Mouse (Mus musculus): ENCODE measurements around the gene Akap7. TPM values are rescaled to one million over a fixed set of nuclear protein-coding genes. Genes with fewer than 3 reads are reported as not detected.

Gene Akap7
- polyA plus RNA-seq, 1 experiment from 2014 or later: 35.1 TPM

DNA sequence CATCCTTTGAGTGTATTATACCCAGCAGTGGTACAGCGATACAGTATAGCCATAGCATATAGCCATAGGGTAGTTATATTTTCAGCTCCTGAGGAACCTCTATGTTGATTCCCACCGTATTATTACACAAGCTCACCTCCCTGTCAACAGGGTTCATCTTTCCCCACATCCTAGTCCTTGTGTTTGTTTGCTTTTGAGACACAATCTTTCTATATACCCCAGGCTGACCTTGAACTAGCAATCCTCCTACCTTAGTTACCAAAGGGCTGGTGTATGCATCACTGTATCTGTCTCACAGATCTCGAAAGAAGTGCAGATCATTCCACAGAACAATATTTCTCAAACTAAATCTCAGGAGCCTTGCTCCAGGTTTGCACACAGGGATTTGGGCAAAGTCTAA, 13.9 kb downstream of the Akap7 start:
- no peak overlapping the region for H3K4me3 ChIP-seq (replicated peaks; ENCODE audit: low read depth, low read length)
- H3K27me3 ChIP-seq (ENCODE audit: control insufficient read depth, insufficient read depth, low read length): no peaks in the 10 kb centered on the region
- H3K9me3 ChIP-seq (ENCODE audit: control insufficient read depth, low read length): no peaks in the 10 kb centered on the region
- ATAC-seq (ENCODE audit: low FRiP score, low TSS enrichment) (no peak), DNase-seq (no peak)
- 98% methylated on average over 3 of the region's 3 CpGs for WGBS
- H3K27ac ChIP-seq (replicated peaks; ENCODE audit: low read depth, low read length): no peak overlapping the region
- H3K36me3 ChIP-seq (ENCODE audit: control insufficient read depth, insufficient read depth, low read length): no peaks in the 10 kb centered on the region
- no peak overlapping the region for H3K4me2 ChIP-seq (ENCODE audit: low read length)
- no peak overlapping the region for H3K9ac ChIP-seq (replicated peaks; ENCODE audit: low read length)
- H3K4me1 ChIP-seq (ENCODE audit: control insufficient read depth, insufficient read depth, low read length): peaks cover 8% of the 10 kb centered on the region

DNA sequence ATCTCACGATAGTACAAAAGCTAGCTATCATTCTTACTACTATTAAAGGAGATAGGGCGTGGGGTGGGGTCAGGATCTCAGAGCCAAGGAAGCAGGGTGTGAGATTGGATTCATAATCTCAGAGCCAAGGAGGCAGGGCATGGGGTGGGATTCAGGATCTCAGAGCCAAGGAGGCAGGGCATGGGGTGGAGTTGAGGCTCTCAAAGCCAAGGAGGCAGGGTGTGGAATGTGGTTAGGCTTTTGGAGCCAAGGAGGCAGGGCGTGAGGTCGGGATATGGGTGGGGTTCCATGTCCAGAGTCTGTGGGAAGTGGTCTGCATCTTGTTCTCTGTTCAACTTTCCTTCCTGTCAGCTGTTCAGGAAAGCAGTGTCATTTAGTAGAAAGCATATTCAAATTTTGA, 16.6 kb downstream of the Akap7 start:
- Histone ChIP-seq H3K4me3 (replicated peaks; ENCODE audit: low read depth, low read length) (no peak overlapping the region), H3K4me2 (ENCODE audit: low read length) (no peak overlapping the region), H3K27me3 (ENCODE audit: control insufficient read depth, insufficient read depth, low read length) (no peaks in the 10 kb centered on the region), H3K4me1 (ENCODE audit: control insufficient read depth, insufficient read depth, low read length) (no peaks in the 10 kb centered on the region), H3K27ac (replicated peaks; ENCODE audit: low read depth, low read length) (no peak overlapping the region), H3K9ac (replicated peaks; ENCODE audit: low read length) (no peak overlapping the region), H3K36me3 (ENCODE audit: control insufficient read depth, insufficient read depth, low read length) (no peaks in the 10 kb centered on the region), H3K9me3 (ENCODE audit: control insufficient read depth, low read length) (no peaks in the 10 kb centered on the region)
- no peak for ATAC-seq (ENCODE audit: low FRiP score, low TSS enrichment)
- no peak for DNase-seq
- 87% methylated on average over 4 of the region's 4 CpGs for WGBS

DNA sequence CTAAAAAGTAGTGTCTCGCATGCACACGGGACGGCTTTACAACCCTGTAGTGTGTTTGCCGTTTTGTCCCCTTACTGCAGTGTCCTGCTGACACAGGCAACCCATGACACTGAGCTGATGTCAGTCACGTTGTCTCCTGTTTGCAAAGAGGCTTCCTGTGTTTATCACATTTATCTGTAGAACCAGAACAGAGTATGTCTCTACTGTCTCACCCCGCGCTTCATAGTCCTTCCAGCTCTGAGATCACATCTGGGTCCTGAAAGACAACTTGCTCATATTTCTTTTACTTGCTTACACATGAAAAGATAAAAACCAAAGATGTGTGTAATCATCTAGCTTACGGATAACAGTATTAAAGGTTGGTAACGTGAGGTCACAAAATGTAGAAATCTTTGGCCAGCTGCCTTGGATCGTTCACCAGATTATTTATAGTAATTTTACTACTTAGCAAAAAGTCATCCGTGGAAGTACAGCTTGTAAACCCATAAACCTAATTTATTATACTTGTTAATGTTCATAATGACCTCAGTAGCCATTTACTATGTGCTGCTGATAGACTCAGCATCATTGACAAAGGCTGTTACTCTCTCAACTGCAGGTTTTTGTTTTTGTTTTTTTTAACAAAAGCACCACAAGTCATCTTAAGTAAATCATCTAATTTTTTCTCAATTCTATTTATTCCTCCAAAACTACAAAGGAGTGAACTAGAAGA, 22.4 kb downstream of the Akap7 start:
- Histone ChIP-seq H3K9me3 (ENCODE audit: control insufficient read depth, low read length) (no peaks in the 10 kb centered on the region), H3K4me2 (ENCODE audit: low read length) (no peak overlapping the region), H3K9ac (replicated peaks; ENCODE audit: low read length) (no peak overlapping the region), H3K4me3 (replicated peaks; ENCODE audit: low read depth, low read length) (no peak overlapping the region), H3K27me3 (ENCODE audit: control insufficient read depth, insufficient read depth, low read length) (no peaks in the 10 kb centered on the region), H3K4me1 (ENCODE audit: control insufficient read depth, insufficient read depth, low read length) (no peaks in the 10 kb centered on the region), H3K27ac (replicated peaks; ENCODE audit: low read depth, low read length) (no peak overlapping the region), H3K36me3 (ENCODE audit: control insufficient read depth, insufficient read depth, low read length) (no peaks in the 10 kb centered on the region)
- DNase-seq (no peak), ATAC-seq (ENCODE audit: low FRiP score, low TSS enrichment) (no peak)
- WGBS: 94% methylated on average over 11 of the region's 11 CpGs

DNA sequence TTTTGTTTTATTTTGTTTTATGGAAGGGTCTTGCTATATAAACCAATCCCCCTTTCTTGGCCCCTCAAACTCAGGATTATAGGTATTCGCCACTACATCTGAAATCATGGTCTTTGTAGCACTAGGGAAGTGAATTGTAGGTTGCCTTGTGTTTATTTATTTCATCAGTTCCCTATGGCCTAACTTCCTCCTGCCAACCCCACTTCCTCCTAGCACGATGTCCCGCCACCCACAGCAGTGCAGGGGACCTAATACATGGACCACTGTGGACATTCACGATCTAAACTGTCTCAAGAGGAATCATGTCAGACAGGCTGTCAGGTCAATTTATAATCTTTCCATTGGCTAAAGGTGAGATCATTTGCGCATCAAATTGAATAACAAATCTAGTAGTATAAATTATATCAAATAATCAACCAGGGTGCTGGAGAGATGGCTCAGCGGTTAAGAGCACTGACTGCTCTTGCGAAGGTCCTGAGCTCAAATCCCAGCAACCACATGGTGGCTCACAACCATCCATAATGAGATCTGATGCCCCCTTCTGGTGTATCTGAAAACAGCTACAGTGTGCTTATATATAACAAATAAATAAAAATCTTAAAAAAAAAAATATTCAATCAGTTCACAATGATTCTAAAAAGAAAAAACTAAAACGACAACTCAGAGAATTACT, 23.1 kb downstream of the Akap7 start:
- Histone ChIP-seq H3K9me3 (ENCODE audit: control insufficient read depth, low read length) (no peaks in the 10 kb centered on the region), H3K4me3 (replicated peaks; ENCODE audit: low read depth, low read length) (no peak overlapping the region), H3K36me3 (ENCODE audit: control insufficient read depth, insufficient read depth, low read length) (no peaks in the 10 kb centered on the region), H3K27ac (replicated peaks; ENCODE audit: low read depth, low read length) (no peak overlapping the region), H3K4me2 (ENCODE audit: low read length) (no peak overlapping the region), H3K4me1 (ENCODE audit: control insufficient read depth, insufficient read depth, low read length) (no peaks in the 10 kb centered on the region), H3K9ac (replicated peaks; ENCODE audit: low read length) (no peak overlapping the region), H3K27me3 (ENCODE audit: control insufficient read depth, insufficient read depth, low read length) (no peaks in the 10 kb centered on the region)
- no peak for ATAC-seq (ENCODE audit: low FRiP score, low TSS enrichment)
- 91% methylated on average over 8 of the region's 8 CpGs for WGBS
- DNase-seq: no peak

DNA sequence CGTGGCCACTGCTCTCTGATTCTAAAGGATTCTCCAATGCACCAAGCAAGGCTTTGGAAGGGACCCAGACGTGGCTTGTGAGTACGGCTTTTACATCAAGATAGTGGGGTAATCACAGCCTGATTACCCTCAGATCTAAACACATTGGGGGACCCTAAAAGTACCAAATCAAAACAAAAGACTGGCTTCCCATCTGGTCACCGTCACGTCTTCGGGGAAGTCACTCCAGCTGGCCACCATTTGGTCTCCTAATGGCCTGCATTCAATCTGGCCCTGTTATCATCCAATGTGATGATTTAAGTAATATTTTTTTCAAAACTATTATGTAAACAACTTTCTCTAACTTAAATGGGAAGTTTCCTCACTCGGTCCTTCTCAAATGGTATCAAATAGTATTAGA, 24.3 kb downstream of the Akap7 start:
- 95% methylated on average over 7 of the region's 7 CpGs for WGBS
- ATAC-seq (ENCODE audit: low FRiP score, low TSS enrichment): no peak
- H3K27ac ChIP-seq (replicated peaks; ENCODE audit: low read depth, low read length): no peak overlapping the region

DNA sequence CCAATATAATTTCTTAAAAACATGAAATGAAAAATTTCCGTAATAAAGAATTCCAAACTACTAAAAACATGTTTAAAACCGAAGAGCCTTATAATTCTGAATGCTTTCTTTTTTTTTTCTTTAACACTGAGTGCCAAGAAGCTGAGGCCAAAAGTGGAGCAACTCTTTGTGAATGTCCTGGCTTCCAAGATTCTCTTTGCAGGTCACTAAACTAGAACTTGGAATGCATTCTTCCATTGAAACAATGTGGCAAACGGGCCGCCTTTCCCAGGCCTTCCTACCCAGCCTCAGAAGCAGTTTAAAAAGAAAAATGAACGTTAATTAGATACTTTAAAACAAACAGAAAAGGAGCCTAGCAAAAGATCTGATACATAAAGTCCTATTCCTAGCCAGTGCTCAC, 27.5 kb downstream of the Akap7 start:
- Histone ChIP-seq H3K36me3 (ENCODE audit: control insufficient read depth, insufficient read depth, low read length) (no peaks in the 10 kb centered on the region), H3K4me3 (replicated peaks; ENCODE audit: low read depth, low read length) (no peak overlapping the region), H3K27ac (replicated peaks; ENCODE audit: low read depth, low read length) (no peak overlapping the region), H3K27me3 (ENCODE audit: control insufficient read depth, insufficient read depth, low read length) (no peaks in the 10 kb centered on the region), H3K4me1 (ENCODE audit: control insufficient read depth, insufficient read depth, low read length) (no peaks in the 10 kb centered on the region), H3K9me3 (ENCODE audit: control insufficient read depth, low read length) (no peaks in the 10 kb centered on the region), H3K4me2 (ENCODE audit: low read length) (no peak overlapping the region), H3K9ac (replicated peaks; ENCODE audit: low read length) (no peak overlapping the region)
- WGBS: 76% methylated on average over 5 of the region's 5 CpGs
- ATAC-seq (ENCODE audit: low FRiP score, low TSS enrichment): no peak
- DNase-seq: no peak

More for the DNA sequence above, 24.3 kb downstream of the Akap7 start:
- H3K4me3 ChIP-seq (replicated peaks; ENCODE audit: low read depth, low read length): no peak overlapping the region
- H3K27me3 ChIP-seq (ENCODE audit: control insufficient read depth, insufficient read depth, low read length): no peaks in the 10 kb centered on the region
- no peak overlapping the region for H3K4me2 ChIP-seq (ENCODE audit: low read length)
- H3K9me3 ChIP-seq (ENCODE audit: control insufficient read depth, low read length): no peaks in the 10 kb centered on the region
- no peak overlapping the region for H3K9ac ChIP-seq (replicated peaks; ENCODE audit: low read length)
- no peak for DNase-seq
- no peaks in the 10 kb centered on the region for H3K4me1 ChIP-seq (ENCODE audit: control insufficient read depth, insufficient read depth, low read length)
- H3K36me3 ChIP-seq (ENCODE audit: control insufficient read depth, insufficient read depth, low read length): no peaks in the 10 kb centered on the region

DNA sequence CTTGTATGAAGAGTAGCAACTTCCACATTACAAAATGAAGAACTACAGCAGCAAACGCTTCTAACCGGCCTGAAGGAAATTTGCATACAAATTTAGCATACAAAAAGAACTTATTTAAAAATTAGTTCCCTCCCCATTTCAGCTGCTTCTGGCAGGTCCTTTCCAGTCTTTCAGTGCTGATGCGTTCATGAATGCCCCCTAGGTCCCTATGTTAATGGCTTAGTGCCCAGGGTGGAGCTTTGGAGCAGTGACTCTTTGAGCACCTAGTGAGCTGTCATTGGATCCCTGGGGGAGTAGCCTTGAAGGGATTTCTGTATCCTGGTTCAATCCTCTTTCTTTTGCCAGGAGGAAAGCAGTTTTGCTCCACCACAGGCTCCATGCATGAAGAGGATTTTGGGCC, 28.3 kb downstream of the Akap7 start:
- no peaks in the 10 kb centered on the region for H3K27me3 ChIP-seq (ENCODE audit: control insufficient read depth, insufficient read depth, low read length)
- no peak for ATAC-seq (ENCODE audit: low FRiP score, low TSS enrichment)
- no peaks in the 10 kb centered on the region for H3K36me3 ChIP-seq (ENCODE audit: control insufficient read depth, insufficient read depth, low read length)
- no peaks in the 10 kb centered on the region for H3K9me3 ChIP-seq (ENCODE audit: control insufficient read depth, low read length)
- no peak overlapping the region for H3K4me3 ChIP-seq (replicated peaks; ENCODE audit: low read depth, low read length)
- H3K4me1 ChIP-seq (ENCODE audit: control insufficient read depth, insufficient read depth, low read length): no peaks in the 10 kb centered on the region
- DNase-seq: peak; percentile 12
- no peak overlapping the region for H3K4me2 ChIP-seq (ENCODE audit: low read length)
- H3K9ac ChIP-seq (replicated peaks; ENCODE audit: low read length): no peak overlapping the region
- no peak overlapping the region for H3K27ac ChIP-seq (replicated peaks; ENCODE audit: low read depth, low read length)
- 37% methylated on average over 3 of the region's 3 CpGs for WGBS

DNA sequence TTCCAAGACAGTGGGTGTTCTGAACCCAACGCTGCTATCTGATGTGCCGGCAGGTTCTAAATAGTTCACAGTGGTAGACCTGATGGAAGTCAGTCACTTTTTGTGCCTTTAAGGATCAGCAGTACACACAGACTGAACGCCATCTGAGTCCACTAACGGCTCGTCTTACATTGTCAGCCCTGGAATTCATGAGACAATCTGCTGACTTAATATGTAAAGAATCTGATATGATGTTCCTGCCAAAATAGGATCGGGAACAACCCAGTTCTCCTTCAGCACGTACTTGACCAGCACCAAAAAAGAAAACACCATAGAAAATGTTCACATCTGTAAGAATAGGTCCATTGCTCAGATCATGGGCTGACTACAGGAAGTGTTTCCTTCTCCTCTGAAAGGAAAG, 32.2 kb downstream of the Akap7 start:
- Histone ChIP-seq H3K4me1 (ENCODE audit: control insufficient read depth, insufficient read depth, low read length) (no peaks in the 10 kb centered on the region), H3K36me3 (ENCODE audit: control insufficient read depth, insufficient read depth, low read length) (no peaks in the 10 kb centered on the region), H3K4me3 (replicated peaks; ENCODE audit: low read depth, low read length) (no peak overlapping the region), H3K27me3 (ENCODE audit: control insufficient read depth, insufficient read depth, low read length) (no peaks in the 10 kb centered on the region), H3K9me3 (ENCODE audit: control insufficient read depth, low read length) (no peaks in the 10 kb centered on the region), H3K4me2 (ENCODE audit: low read length) (no peak overlapping the region), H3K27ac (replicated peaks; ENCODE audit: low read depth, low read length) (no peak overlapping the region), H3K9ac (replicated peaks; ENCODE audit: low read length) (no peak overlapping the region)
- no peak for DNase-seq
- WGBS: 84% methylated on average over 7 of the region's 7 CpGs
- no peak for ATAC-seq (ENCODE audit: low FRiP score, low TSS enrichment)
